Mouse (Mus musculus) splenic B cell, adult 2 months (primary cell): ENCODE data around the gene C530008M17Rik.
"Not testable (repeated sequence)": the region's sequence is repeated elsewhere in the genome, so short reads cannot be mapped to it uniquely, and the experiment has no call there.

Experiments
- DNase-seq: peaks from one replicate; pipeline ENCODE4 v3.0.0-alpha.2; 2011; ENCODE audit warnings: low read depth, low spot score
- H3K27me3 ChIP-seq: 2 replicates; pipeline ENCODE4 v1.6.1; 2012; ENCODE audit warnings: mild to moderate bottlenecking, low read length, moderate library complexity, mixed read lengths; ENCODE audit not compliant: control insufficient read depth, poor library complexity, insufficient read depth, severe bottlenecking
- H3K36me3 ChIP-seq: 2 replicates; pipeline ENCODE4 v1.6.1; 2012; ENCODE audit warnings: mild to moderate bottlenecking, low read length, moderate library complexity, mixed read lengths; ENCODE audit not compliant: control insufficient read depth, poor library complexity, insufficient read depth, severe bottlenecking

Gene C530008M17Rik

GRCm38 (mm10) chr5:76887011-76887410, 230.7 kb downstream of the C530008M17Rik start:
- H3K27me3 ChIP-seq = no peaks in the 10 kb centered on the region
- DNase-seq = no peak
- peaks cover 6% of the 10 kb centered on the region; the same call in 1 of the 2 replicates for H3K36me3 ChIP-seq

GRCm38 (mm10) chr5:76892608-76893007, 236.3 kb downstream of the C530008M17Rik start:
- H3K36me3 ChIP-seq = peaks cover 6% of the 10 kb centered on the region
- DNase-seq = peak; percentile 13
- H3K27me3 ChIP-seq = no peaks in the 10 kb centered on the region

- H3K36me3 ChIP-seq = peaks cover 6% of the 10 kb centered on the region
- no peaks in the 10 kb centered on the region for H3K27me3 ChIP-seq
- peak; percentile 27 for DNase-seq
These were observed 236.8 kb downstream of the C530008M17Rik start for GRCm38 (mm10) chr5:76893084-76893483.

- H3K27me3 ChIP-seq = no peaks in the 10 kb centered on the region
These were observed 245.8 kb downstream of the C530008M17Rik start for GRCm38 (mm10) chr5:76902131-76902530.

GRCm38 (mm10) chr5:76904713-76905404, 248.5 kb downstream of the C530008M17Rik start:
- no peaks in the 10 kb centered on the region for H3K27me3 ChIP-seq

More at GRCm38 (mm10) chr5:76902131-76902530, 245.8 kb downstream of the C530008M17Rik start:
- H3K36me3 ChIP-seq = 0 out of 2 replicates have a peak, but pooled peaks cover 1% of the 10 kb centered on the region
- no peak for DNase-seq

DNA sequence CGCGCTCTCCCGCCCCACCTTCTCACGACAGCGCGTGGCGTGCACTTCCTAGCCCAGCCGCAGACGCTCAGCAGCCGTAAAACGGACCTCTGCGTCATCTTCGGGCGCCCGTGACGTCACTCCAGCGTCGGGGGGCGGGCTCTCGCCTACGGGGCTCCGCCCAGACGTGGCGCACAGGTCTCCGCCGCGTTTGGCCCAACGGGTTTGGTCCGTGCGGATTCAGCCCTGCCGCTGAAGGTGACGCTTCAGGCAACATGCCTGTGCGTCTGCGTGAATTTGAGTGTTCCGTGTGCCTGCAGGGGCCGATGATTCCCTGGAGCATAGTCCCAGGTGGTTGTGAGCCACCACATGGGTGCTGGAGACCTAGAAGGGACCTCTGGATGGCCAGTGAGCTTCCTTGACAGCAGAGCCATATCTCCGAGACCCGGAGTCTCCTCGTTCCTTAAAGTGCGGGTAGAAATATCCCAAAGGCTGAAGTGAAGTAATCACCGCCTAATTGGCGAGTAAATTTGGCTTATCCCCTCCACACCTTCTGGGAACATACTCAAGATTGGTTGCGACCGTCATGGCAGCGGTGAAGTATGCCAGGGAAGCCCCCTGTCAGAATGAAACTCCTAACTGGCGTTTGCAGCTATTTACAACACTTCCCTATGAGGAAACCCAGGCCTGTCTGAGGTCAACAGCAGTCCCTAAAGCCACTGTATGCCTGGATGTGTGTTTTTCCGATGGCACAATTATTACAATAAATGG, 249.3 kb downstream of the C530008M17Rik start, which contains the start of gene Aasdh:
Gene Aasdh (minus strand): TSS at position 110 of the 750 bp plus-strand sequence.
- 0 out of 2 replicates have a peak, but pooled peaks cover 1% of the 10 kb centered on the region for H3K36me3 ChIP-seq
- peak; percentile 98 for DNase-seq

More at GRCm38 (mm10) chr5:76904713-76905404, 248.5 kb downstream of the C530008M17Rik start:
- H3K36me3 ChIP-seq = 0 out of 2 replicates have a peak, but pooled peaks cover 1% of the 10 kb centered on the region
- peak; percentile 39 for DNase-seq

GRCm38 (mm10) chr5:76906155-76906499, 249.8 kb downstream of the C530008M17Rik start:
- no peak for DNase-seq
- 0 out of 2 replicates have a peak, but pooled peaks cover 1% of the 10 kb centered on the region for H3K36me3 ChIP-seq
- no peaks in the 10 kb centered on the region for H3K27me3 ChIP-seq

More for the DNA sequence above, 249.3 kb downstream of the C530008M17Rik start, which contains the start of gene Aasdh:
- H3K27me3 ChIP-seq = no peaks in the 10 kb centered on the region

GRCm38 (mm10) chr5:76910807-76911206, 254.5 kb downstream of the C530008M17Rik start:
- DNase-seq = no peak
- peaks cover 6% of the 10 kb centered on the region; the same call in 1 of the 2 replicates for H3K36me3 ChIP-seq
- H3K27me3 ChIP-seq = no peaks in the 10 kb centered on the region

DNA sequence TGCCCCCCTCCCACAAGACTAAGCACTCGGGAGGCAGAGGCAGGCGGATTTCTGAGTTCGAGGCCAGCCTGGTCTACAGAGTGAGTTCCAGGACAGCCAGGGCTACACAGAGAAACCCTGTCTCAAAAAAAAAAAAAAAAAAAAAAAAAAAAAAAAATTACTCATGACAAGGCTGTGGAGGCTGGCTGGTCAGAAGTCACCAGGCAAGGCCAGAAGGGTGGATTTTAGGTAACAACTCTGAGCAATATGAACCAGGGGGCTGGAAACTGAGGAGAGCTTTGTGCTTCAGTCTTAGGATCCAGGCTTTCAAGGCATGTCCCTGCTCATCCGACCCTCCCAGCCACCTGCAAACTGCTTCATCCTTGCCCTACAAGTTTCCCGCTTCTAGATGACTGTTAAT, 256.2 kb downstream of the C530008M17Rik start:
- H3K27me3 ChIP-seq, H3K36me3 ChIP-seq, DNase-seq: not testable (repeated sequence)

- no peak for DNase-seq
- peaks cover 4% of the 10 kb centered on the region; the same call in 1 of the 2 replicates for H3K36me3 ChIP-seq
- H3K27me3 ChIP-seq = no peaks in the 10 kb centered on the region
These were observed 266.5 kb downstream of the C530008M17Rik start for GRCm38 (mm10) chr5:76922833-76923232.
